Mouse (Mus musculus): ENCODE measurements around the gene Hydin. TPM values are rescaled to one million over a fixed set of nuclear protein-coding genes. Genes with fewer than 3 reads are reported as not detected.

Hydin gene
- total and polyA plus RNA-seq, 2 experiments from 2014 or later = 0.39 to 0.73 TPM

GRCm38 (mm10) chr8:110630079-110630478, 363.3 kb downstream of the Hydin start:
- WGBS = 93% methylated on average over 3 of the region's 3 CpGs
- H3K9ac ChIP-seq (replicated peaks; ENCODE audit: low read length) = no peak overlapping the region
- no peaks in the 10 kb centered on the region for H3K27me3 ChIP-seq (ENCODE audit: insufficient read depth, low read length)
- TF ChIP-seq CTCF (IDR thresholded peaks at IDR 0.05; ENCODE audit: low read depth) = no peak
- peaks cover 25% of the 10 kb centered on the region for H3K36me3 ChIP-seq (ENCODE audit: insufficient read depth, low read length)
- H3K4me1 ChIP-seq (ENCODE audit: insufficient read depth, low read length) = no peaks in the 10 kb centered on the region
- DNase-seq (ENCODE audit: low spot score) = no peak
- no peak overlapping the region for H3K4me3 ChIP-seq (ENCODE audit: low read length)
- H3K27ac ChIP-seq = peak overlapping the region; percentile 23; the same call in 1 of the 2 replicates
- ATAC-seq = peak; percentile 4; the same call in 1 of the 2 replicates
- H3K4me2 ChIP-seq (ENCODE audit: low read depth, low read length) = no peak overlapping the region
- no peaks in the 10 kb centered on the region for H3K9me3 ChIP-seq (ENCODE audit: low read length)

GRCm38 (mm10) chr8:110630571-110631071, 363.8 kb downstream of the Hydin start:
- WGBS = 59% methylated on average over 8 of the region's 8 CpGs
- ATAC-seq = peak; percentile 33; the same call in 1 of the 2 replicates

GRCm38 (mm10) chr8:110631201-110631600, 364.4 kb downstream of the Hydin start:
- TF ChIP-seq CTCF (IDR thresholded peaks at IDR 0.05; ENCODE audit: low read depth) = no peak
- no peaks in the 10 kb centered on the region for H3K27me3 ChIP-seq (ENCODE audit: insufficient read depth, low read length)
- no peak overlapping the region for H3K4me2 ChIP-seq (ENCODE audit: low read depth, low read length)
- DNase-seq (ENCODE audit: low spot score) = no peak
- ATAC-seq = no peak
- no peak overlapping the region for H3K9ac ChIP-seq (replicated peaks; ENCODE audit: low read length)
- H3K27ac ChIP-seq = 0 out of 2 replicates have a peak overlapping the region, but pooled peaks have one; percentile 28
- WGBS = 95% methylated on average over 7 of the region's 7 CpGs
- no peak overlapping the region for H3K4me3 ChIP-seq (ENCODE audit: low read length)
- peaks cover 35% of the 10 kb centered on the region for H3K36me3 ChIP-seq (ENCODE audit: insufficient read depth, low read length)
- H3K9me3 ChIP-seq (ENCODE audit: low read length) = no peaks in the 10 kb centered on the region
- H3K4me1 ChIP-seq (ENCODE audit: insufficient read depth, low read length) = no peaks in the 10 kb centered on the region

More at GRCm38 (mm10) chr8:110630571-110631071, 363.8 kb downstream of the Hydin start:
- H3K27ac ChIP-seq = peak overlapping the region; percentile 28; the same call in 1 of the 2 replicates
- no peaks in the 10 kb centered on the region for H3K27me3 ChIP-seq (ENCODE audit: insufficient read depth, low read length)
- TF ChIP-seq CTCF (IDR thresholded peaks at IDR 0.05; ENCODE audit: low read depth) = no peak
- no peak overlapping the region for H3K9ac ChIP-seq (replicated peaks; ENCODE audit: low read length)
- DNase-seq (ENCODE audit: low spot score) = peak; percentile 49
- H3K4me3 ChIP-seq (ENCODE audit: low read length) = no peak overlapping the region
- H3K36me3 ChIP-seq (ENCODE audit: insufficient read depth, low read length) = peaks cover 30% of the 10 kb centered on the region
- no peak overlapping the region for H3K4me2 ChIP-seq (ENCODE audit: low read depth, low read length)
- H3K4me1 ChIP-seq (ENCODE audit: insufficient read depth, low read length) = no peaks in the 10 kb centered on the region
- H3K9me3 ChIP-seq (ENCODE audit: low read length) = no peaks in the 10 kb centered on the region

- WGBS = 93% methylated on average over 3 of the region's 3 CpGs
- H3K27ac ChIP-seq = no peak overlapping the region
- no peaks in the 10 kb centered on the region for H3K9me3 ChIP-seq (ENCODE audit: low read length)
- no peaks in the 10 kb centered on the region for H3K4me1 ChIP-seq (ENCODE audit: insufficient read depth, low read length)
- H3K36me3 ChIP-seq (ENCODE audit: insufficient read depth, low read length) = peaks cover 55% of the 10 kb centered on the region
- DNase-seq (ENCODE audit: low spot score) = no peak
- H3K4me2 ChIP-seq (ENCODE audit: low read depth, low read length) = no peak overlapping the region
- no peak for ATAC-seq
- H3K9ac ChIP-seq (replicated peaks; ENCODE audit: low read length) = no peak overlapping the region
- no peak for TF ChIP-seq CTCF (IDR thresholded peaks at IDR 0.05; ENCODE audit: low read depth)
- no peaks in the 10 kb centered on the region for H3K27me3 ChIP-seq (ENCODE audit: insufficient read depth, low read length)
- H3K4me3 ChIP-seq (ENCODE audit: low read length) = no peak overlapping the region
Observed at GRCm38 (mm10) chr8:110633814-110634213, 367.0 kb downstream of the Hydin start.

GRCm38 (mm10) chr8:110636182-110636581, 369.4 kb downstream of the Hydin start:
- no peak overlapping the region for H3K4me3 ChIP-seq (ENCODE audit: low read length)
- H3K36me3 ChIP-seq (ENCODE audit: insufficient read depth, low read length) = peaks cover 62% of the 10 kb centered on the region
- no peak for TF ChIP-seq CTCF (IDR thresholded peaks at IDR 0.05; ENCODE audit: low read depth)
- H3K9ac ChIP-seq (replicated peaks; ENCODE audit: low read length) = no peak overlapping the region
- no peak overlapping the region for H3K27ac ChIP-seq
- DNase-seq (ENCODE audit: low spot score) (no peak), ATAC-seq (no peak)
- H3K4me1 ChIP-seq (ENCODE audit: insufficient read depth, low read length) = no peaks in the 10 kb centered on the region
- H3K4me2 ChIP-seq (ENCODE audit: low read depth, low read length) = no peak overlapping the region
- H3K9me3 ChIP-seq (ENCODE audit: low read length) = no peaks in the 10 kb centered on the region
- no peaks in the 10 kb centered on the region for H3K27me3 ChIP-seq (ENCODE audit: insufficient read depth, low read length)
- 83% methylated on average over 6 of the region's 6 CpGs for WGBS

- WGBS = 78% methylated on average over 5 of the region's 5 CpGs
- ATAC-seq (no peak), DNase-seq (ENCODE audit: low spot score) (no peak)
- Histone ChIP-seq H3K4me2 (ENCODE audit: low read depth, low read length) (no peak overlapping the region), H3K36me3 (ENCODE audit: insufficient read depth, low read length) (peaks cover 32% of the 10 kb centered on the region; the same call in 1 of the 2 replicates), H3K9ac (replicated peaks; ENCODE audit: low read length) (no peak overlapping the region), H3K4me1 (ENCODE audit: insufficient read depth, low read length) (no peaks in the 10 kb centered on the region), H3K27ac (no peak overlapping the region; the same call in 1 of the 2 replicates), H3K9me3 (ENCODE audit: low read length) (no peaks in the 10 kb centered on the region), H3K27me3 (ENCODE audit: insufficient read depth, low read length) (no peaks in the 10 kb centered on the region), H3K4me3 (ENCODE audit: low read length) (no peak overlapping the region)
- TF ChIP-seq CTCF (IDR thresholded peaks at IDR 0.05; ENCODE audit: low read depth) = no peak
Observed at GRCm38 (mm10) chr8:110642331-110642730, 375.6 kb downstream of the Hydin start.

- Histone ChIP-seq H3K4me3 (ENCODE audit: low read length) (no peak overlapping the region), H3K27ac (no peak overlapping the region), H3K4me1 (ENCODE audit: insufficient read depth, low read length) (no peaks in the 10 kb centered on the region), H3K4me2 (ENCODE audit: low read depth, low read length) (no peak overlapping the region), H3K36me3 (ENCODE audit: insufficient read depth, low read length) (peaks cover 30% of the 10 kb centered on the region; the same call in 1 of the 2 replicates), H3K9me3 (ENCODE audit: low read length) (no peaks in the 10 kb centered on the region), H3K27me3 (ENCODE audit: insufficient read depth, low read length) (no peaks in the 10 kb centered on the region), H3K9ac (replicated peaks; ENCODE audit: low read length) (no peak overlapping the region)
- ATAC-seq = no peak
- no peak for TF ChIP-seq CTCF (IDR thresholded peaks at IDR 0.05; ENCODE audit: low read depth)
- no peak for DNase-seq (ENCODE audit: low spot score)
- WGBS = 56% methylated on average over 4 of the region's 4 CpGs
Observed at GRCm38 (mm10) chr8:110643177-110643576, 376.4 kb downstream of the Hydin start.

Data from hindbrain, postnatal 0 days (tissue).